Mouse (Mus musculus): ENCODE measurements around the gene Taf4. TPM values are rescaled to one million over a fixed set of nuclear protein-coding genes. Genes with fewer than 3 reads are reported as not detected.

Gene Taf4
- total and polyA plus RNA-seq, 3 experiments = 6.3 to 21.8 TPM; not detected in 1

DNA sequence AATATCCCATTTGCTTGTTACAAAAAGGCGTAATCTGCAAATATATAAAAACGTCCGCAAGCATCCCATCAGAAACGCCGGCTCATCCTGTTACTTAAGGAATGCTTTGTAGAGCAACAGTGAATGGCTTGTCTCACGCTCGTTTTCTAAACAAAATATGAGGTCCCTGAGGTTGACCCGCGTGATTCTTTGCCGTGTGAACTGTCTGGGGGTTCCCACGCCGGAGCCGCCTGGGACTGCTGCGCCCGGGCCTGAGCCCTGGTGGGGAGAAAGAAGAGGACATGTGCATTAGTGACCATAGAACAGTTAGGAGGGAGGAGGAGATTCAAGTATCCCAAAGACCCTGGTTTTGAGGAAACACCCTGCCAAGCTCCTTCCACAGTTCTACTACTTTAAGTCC lies 63.1 kb downstream of the Taf4 start:
- Histone ChIP-seq H3K27me3 (ENCODE audit: control insufficient read depth in 1 of 2, insufficient read depth in 2 of 2, low read length in 2 of 2) (no peaks in the 10 kb centered on the region), H3K9me3 (replicated peaks; ENCODE audit: insufficient read depth, low read length) (no peaks in the 10 kb centered on the region), H3K4me3 (ENCODE audit: control insufficient read depth in 1 of 2, insufficient read depth in 1 of 2, low read depth in 2 of 2, low read length in 2 of 2) (no peak overlapping the region), H3K9ac (ENCODE audit: control insufficient read depth, low read depth, low read length, poor library complexity, severe bottlenecking) (no peak overlapping the region), H3K4me1 (ENCODE audit: control insufficient read depth in 1 of 2, insufficient read depth in 2 of 2, low read length in 2 of 2) (no peaks in the 10 kb centered on the region), H3K36me3 (ENCODE audit: control insufficient read depth in 1 of 2, insufficient read depth in 2 of 2, low read length in 2 of 2) (peaks cover 0 to 2% of the 10 kb centered on the region in 2 experiments; a peak in 2 of 4 replicates), H3K79me2 (ENCODE audit: control insufficient read depth, insufficient read depth, low read length, poor library complexity) (no peaks in the 10 kb centered on the region), H3K27ac (ENCODE audit: control insufficient read depth, low read depth, low read length) (no peak overlapping the region)
- TF ChIP-seq BHLHE40 (IDR thresholded peaks at IDR 0.05; ENCODE audit: borderline replicate concordance, low read depth, low read length) = no peak
- no peak for TF ChIP-seq TCF12 (IDR thresholded peaks at IDR 0.05; ENCODE audit: low read depth, low read length)
- no peak for TF ChIP-seq MYC (IDR thresholded peaks at IDR 0.05; ENCODE audit: low read depth, low read length)
- no peak for TF ChIP-seq CHD1 (IDR thresholded peaks at IDR 0.05; ENCODE audit: low read depth, low read length)
- TF ChIP-seq NELFE (IDR thresholded peaks at IDR 0.05; ENCODE audit: low read depth, low read length) = no peak
- no peak for TF ChIP-seq POLR2A (IDR thresholded peaks at IDR 0.05; ENCODE audit: control insufficient read depth in 1 of 2, insufficient read depth in 1 of 2, low read depth in 1 of 2, low read length in 2 of 2, poor library complexity in 1 of 2)
- no peak for TF ChIP-seq USF2 (IDR thresholded peaks at IDR 0.05; ENCODE audit: borderline replicate concordance in 1 of 2, insufficient read depth in 1 of 2, low read depth in 1 of 2, low read length in 2 of 2)
- TF ChIP-seq NRF1 (IDR thresholded peaks at IDR 0.05; ENCODE audit: insufficient read depth, low read depth, low read length, poor library complexity, severe bottlenecking) = no peak
- TF ChIP-seq MAZ (IDR thresholded peaks at IDR 0.05; ENCODE audit: low read depth, low read length) = no peak
- no peak for TF ChIP-seq USF1 (IDR thresholded peaks at IDR 0.05; ENCODE audit: low read depth, low read length)
- TF ChIP-seq MXI1 (IDR thresholded peaks at IDR 0.05; ENCODE audit: low read depth, low read length) = no peak
- no peak for TF ChIP-seq RAD21 (IDR thresholded peaks at IDR 0.05; ENCODE audit: low read depth, low read length)
- no peak for TF ChIP-seq MAX (IDR thresholded peaks at IDR 0.05; ENCODE audit: low read length)
- no peak for TF ChIP-seq CHD2 (IDR thresholded peaks at IDR 0.05; ENCODE audit: low read length)
- no peak for TF ChIP-seq UBTF (IDR thresholded peaks at IDR 0.05; ENCODE audit: borderline replicate concordance, insufficient read depth, low read depth, low read length)
- TF ChIP-seq ZMIZ1 (IDR thresholded peaks at IDR 0.05; ENCODE audit: low read depth, low read length) = no peak
- TF ChIP-seq GATA1 (IDR thresholded peaks at IDR 0.05; ENCODE audit: low read depth, low read length) = no peak
- TF ChIP-seq MEF2A (IDR thresholded peaks at IDR 0.05; ENCODE audit: extremely low read depth, insufficient replicate concordance, low read depth, low read length, poor library complexity, severe bottlenecking) = no peak
- TF ChIP-seq KAT2A (conservative IDR thresholded peaks at IDR 0.05; ENCODE audit: low read depth, low read length) = no peak
- DNase-seq (ENCODE audit: low read depth, low spot score) = no peak

GRCm38 (mm10) chr2:179912911-179913310 lies 63.5 kb downstream of the Taf4 start:
- H3K36me3 ChIP-seq (ENCODE audit: control insufficient read depth in 1 of 2, insufficient read depth in 2 of 2, low read length in 2 of 2) = no peaks in the 10 kb centered on the region; a peak in 2 of 4 replicates
- H3K27ac ChIP-seq (ENCODE audit: control insufficient read depth, low read depth, low read length) = no peak overlapping the region
- no peaks in the 10 kb centered on the region for H3K79me2 ChIP-seq (ENCODE audit: control insufficient read depth, insufficient read depth, low read length, poor library complexity)
- TF ChIP-seq USF2 (IDR thresholded peaks at IDR 0.05; ENCODE audit: borderline replicate concordance in 1 of 2, insufficient read depth in 1 of 2, low read depth in 1 of 2, low read length in 2 of 2) = no peak
- TF ChIP-seq MXI1 (IDR thresholded peaks at IDR 0.05; ENCODE audit: low read depth, low read length) = no peak
- no peak for TF ChIP-seq MAFK (IDR thresholded peaks at IDR 0.05; ENCODE audit: borderline replicate concordance, low read depth, low read length)
- TF ChIP-seq TAL1 (IDR thresholded peaks at IDR 0.05; ENCODE audit: low read length) = no peak
- TF ChIP-seq UBTF (IDR thresholded peaks at IDR 0.05; ENCODE audit: borderline replicate concordance, insufficient read depth, low read depth, low read length) = no peak
- TF ChIP-seq ZMIZ1 (IDR thresholded peaks at IDR 0.05; ENCODE audit: low read depth, low read length) = no peak
- H3K4me1 ChIP-seq (ENCODE audit: control insufficient read depth in 1 of 2, insufficient read depth in 2 of 2, low read length in 2 of 2) = no peaks in the 10 kb centered on the region
- no peaks in the 10 kb centered on the region for H3K9me3 ChIP-seq (replicated peaks; ENCODE audit: insufficient read depth, low read length)
- H3K27me3 ChIP-seq (ENCODE audit: control insufficient read depth in 1 of 2, insufficient read depth in 2 of 2, low read length in 2 of 2) = no peaks in the 10 kb centered on the region
- H3K9ac ChIP-seq (ENCODE audit: control insufficient read depth, low read depth, low read length, poor library complexity, severe bottlenecking) = no peak overlapping the region
- H3K4me3 ChIP-seq (ENCODE audit: control insufficient read depth in 1 of 2, insufficient read depth in 1 of 2, low read depth in 2 of 2, low read length in 2 of 2) = no peak overlapping the region
- no peak for DNase-seq (ENCODE audit: low read depth, low spot score)
